Mouse (Mus musculus) C2C12 (cell line): ENCODE results near the gene 4930516K23Rik.

ENCODE experiments used
- CEBPB ChIP-seq: IDR thresholded peaks from one replicate; pipeline ENCODE4 v1.6.1; 2011; ENCODE audit warnings: low read depth, mild to moderate bottlenecking, control low read depth, moderate library complexity
- CTCF ChIP-seq: IDR thresholded peaks from one replicate; pipeline ENCODE4 v1.5.1; 2011; ENCODE audit not compliant: control insufficient read depth, insufficient read depth, insufficient read length
- MAX ChIP-seq: IDR thresholded peaks from one replicate; pipeline ENCODE4 v1.6.1; 2011; ENCODE audit warnings: mild to moderate bottlenecking, control low read depth
- MYOD1 ChIP-seq: IDR thresholded peaks from one replicate; pipeline ENCODE4 v1.6.1; 2011; ENCODE audit warnings: low read depth; ENCODE audit not compliant: control insufficient read depth, insufficient read length
- USF1 ChIP-seq: IDR thresholded peaks from one replicate; pipeline ENCODE4 v1.6.1; 2011; ENCODE audit warnings: low read depth, mild to moderate bottlenecking, control low read depth, moderate library complexity

DNA sequence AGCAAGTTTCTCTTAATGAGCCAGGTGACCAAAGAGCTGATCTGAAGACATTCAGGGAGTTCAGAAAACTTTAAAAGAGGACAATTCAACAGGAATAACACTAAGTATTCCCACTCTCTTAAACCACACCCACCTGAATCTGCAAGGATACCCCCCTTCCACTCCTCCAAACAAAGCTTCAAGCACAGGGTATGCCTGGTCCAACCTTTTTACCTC lies 43.4 kb upstream of the 4930516K23Rik start, which contains the start of gene Olfr646:
- TF ChIP-seq MAX (no peak), CEBPB (no peak), MYOD1 (no peak), USF1 (no peak), CTCF (no peak)
